Mouse (Mus musculus) lung, postnatal 0 days (tissue): ENCODE results near the gene Myo3a. TPM values are rescaled to one million over a fixed set of nuclear protein-coding genes. Genes with fewer than 3 reads are reported as not detected.
"Not testable (repeated sequence)": the region's sequence is repeated elsewhere in the genome, so short reads cannot be mapped to it uniquely, and the experiment has no call there.

Source experiments
- ATAC-seq: fragments of 200-750 bp; cut with Nextera tagmentation; 2 replicates; pipeline ENCODE4 v1.8.0; 2017; ENCODE audit warnings: moderate library complexity
- DNase-seq: peaks from one replicate; pipeline ENCODE4 v3.0.0-alpha.2; 2016; ENCODE audit warnings: low spot score
- H3K27ac ChIP-seq: fragments of 300-500 bp; sonication (generic); 2 replicates; pipeline ENCODE4 v1.5.1; 2014; ENCODE audit warnings: antibody characterized with exemption, mild to moderate bottlenecking, low read length, mixed read lengths
- H3K27me3 ChIP-seq: fragments of 300-500 bp; sonication (generic); replicated peaks from 2 replicates; pipeline ENCODE4 v1.6.1; 2014; ENCODE audit warnings: low read length, mixed read lengths; ENCODE audit not compliant: insufficient read depth
- H3K36me3 ChIP-seq: fragments of 300-500 bp; sonication (generic); 2 replicates; pipeline ENCODE4 v1.6.1; 2014; ENCODE audit warnings: low read length, mixed read lengths; ENCODE audit not compliant: insufficient read depth
- H3K4me1 ChIP-seq: fragments of 300-500 bp; sonication (generic); 2 replicates; pipeline ENCODE4 v1.6.1; 2014; ENCODE audit warnings: antibody characterized with exemption, low read depth, low read length, mixed read lengths; ENCODE audit not compliant: insufficient read depth
- H3K4me2 ChIP-seq: fragments of 300-500 bp; sonication (generic); replicated peaks from 2 replicates; pipeline ENCODE4 v1.6.1; 2014; ENCODE audit warnings: low read depth, mild to moderate bottlenecking, low read length, moderate library complexity, mixed read lengths
- H3K4me3 ChIP-seq: fragments of 300-500 bp; sonication (generic); 2 replicates; pipeline ENCODE4 v1.5.1; 2014; ENCODE audit warnings: low read depth, low read length
- H3K9ac ChIP-seq: fragments of 300-500 bp; sonication (generic); replicated peaks from 2 replicates; pipeline ENCODE4 v1.6.1; 2014; ENCODE audit warnings: low read depth, mild to moderate bottlenecking
- H3K9me3 ChIP-seq: fragments of 300-500 bp; sonication (generic); 2 replicates; pipeline ENCODE4 v1.6.1; 2016; ENCODE audit warnings: low read length, mixed read lengths
- CTCF ChIP-seq: IDR thresholded peaks from 2 replicates; pipeline ENCODE4 v1.5.1; 2016; ENCODE audit warnings: antibody characterized with exemption, mild to moderate bottlenecking
- EP300 ChIP-seq: IDR thresholded peaks from 2 replicates; pipeline ENCODE4 v1.6.1; 2016; ENCODE audit warnings: antibody characterized with exemption, mild to moderate bottlenecking, control low read depth
- WGBS: fragments of 180-500 bp; shearing (Covaris S2); extraction: QIAGEN DNeasy Blood & Tissue Kit; methylation state at CpG from one replicate; pipeline ENCODE4 v1.1.7; 2014; 5-methylcytosine and 5-hydroxymethylcytosine counted together
- polyA plus RNA-seq: library from polyadenylated mRNA; unstranded; fragments of >200 nt; fragmentation: Nextera tagmentation; extraction: Ambion mirVana; gene quantifications from 2 replicates; pipeline ENCODE4 v1.2.1, GENCODE M21; 2015

The Myo3a gene
- polyA plus RNA-seq, 1 experiment from 2014 or later: not detected

GRCm38 (mm10) chr2:22588673-22589381 lies 361.5 kb downstream of the Myo3a start:
- not testable (repeated sequence) for H3K4me3 ChIP-seq, H3K36me3 ChIP-seq, H3K27me3 ChIP-seq, H3K4me1 ChIP-seq, H3K9me3 ChIP-seq, H3K4me2 ChIP-seq, H3K27ac ChIP-seq, H3K9ac ChIP-seq
- ATAC-seq (peak; percentile 86), DNase-seq (peak; percentile 27)
- WGBS: 65% methylated on average over 12 of the region's 12 CpGs

GRCm38 (mm10) chr2:22589382-22590205 lies 362.3 kb downstream of the Myo3a start:
- WGBS: 87% methylated on average over 16 of the region's 17 CpGs
- DNase-seq: not testable (repeated sequence)
- peak; percentile 81 for ATAC-seq

GRCm38 (mm10) chr2:22590206-22590490 lies 362.8 kb downstream of the Myo3a start:
- Histone ChIP-seq H3K4me2 (no peak overlapping the region), H3K9me3 (no peaks in the 10 kb centered on the region), H3K4me1 (no peaks in the 10 kb centered on the region), H3K9ac (no peak overlapping the region), H3K27ac (no peak overlapping the region), H3K4me3 (no peak overlapping the region), H3K27me3 (no peaks in the 10 kb centered on the region), H3K36me3 (no peaks in the 10 kb centered on the region)
- DNase-seq: no peak
- ATAC-seq: no peak
- TF ChIP-seq CTCF (no peak), EP300 (no peak)

More at GRCm38 (mm10) chr2:22589382-22590205, 362.3 kb downstream of the Myo3a start:
- H3K27me3 ChIP-seq, H3K9ac ChIP-seq, H3K36me3 ChIP-seq, H3K4me1 ChIP-seq, H3K4me3 ChIP-seq, H3K9me3 ChIP-seq, H3K4me2 ChIP-seq, H3K27ac ChIP-seq: not testable (repeated sequence)

- no peak for DNase-seq
- ATAC-seq: no peak
- no peak for TF ChIP-seq CTCF
- no peak for TF ChIP-seq EP300
- no peak overlapping the region for H3K27ac ChIP-seq
- H3K4me1 ChIP-seq: no peaks in the 10 kb centered on the region
- no peak overlapping the region for H3K4me2 ChIP-seq
- WGBS: 4% methylated on average over 9 of the region's 9 CpGs
- no peaks in the 10 kb centered on the region for H3K36me3 ChIP-seq
- peaks cover 28% of the 10 kb centered on the region for H3K27me3 ChIP-seq
- no peaks in the 10 kb centered on the region for H3K9me3 ChIP-seq
- no peak overlapping the region for H3K9ac ChIP-seq
- no peak overlapping the region for H3K4me3 ChIP-seq
Observed at GRCm38 (mm10) chr2:22617951-22618350, 390.6 kb downstream of the Myo3a start.

GRCm38 (mm10) chr2:22619416-22619815 lies 392.1 kb downstream of the Myo3a start:
- H3K27ac ChIP-seq: no peak overlapping the region

GRCm38 (mm10) chr2:22620030-22620429 lies 392.7 kb downstream of the Myo3a start:
- Histone ChIP-seq H3K27me3 (peaks cover 46% of the 10 kb centered on the region), H3K27ac (no peak overlapping the region), H3K36me3 (no peaks in the 10 kb centered on the region), H3K4me2 (no peak overlapping the region), H3K9me3 (no peaks in the 10 kb centered on the region), H3K4me3 (no peak overlapping the region), H3K4me1 (no peaks in the 10 kb centered on the region), H3K9ac (no peak overlapping the region)
- TF ChIP-seq CTCF: no peak
- WGBS: 3% methylated on average over 6 of the region's 6 CpGs
- ATAC-seq (no peak), DNase-seq (no peak)

More at GRCm38 (mm10) chr2:22619416-22619815, 392.1 kb downstream of the Myo3a start:
- no peak overlapping the region for H3K4me3 ChIP-seq
- H3K4me2 ChIP-seq: no peak overlapping the region
- no peaks in the 10 kb centered on the region for H3K36me3 ChIP-seq
- H3K4me1 ChIP-seq: no peaks in the 10 kb centered on the region
- ATAC-seq (no peak), DNase-seq (no peak)
- H3K9ac ChIP-seq: no peak overlapping the region
- TF ChIP-seq EP300 (no peak), CTCF (no peak)
- peaks cover 42% of the 10 kb centered on the region for H3K27me3 ChIP-seq
- H3K9me3 ChIP-seq: no peaks in the 10 kb centered on the region
- WGBS: 4% methylated on average over 12 of the region's 12 CpGs
